Mouse (Mus musculus): ENCODE data around the gene Cdc42ep2.

Cdc42ep2 gene

DNA sequence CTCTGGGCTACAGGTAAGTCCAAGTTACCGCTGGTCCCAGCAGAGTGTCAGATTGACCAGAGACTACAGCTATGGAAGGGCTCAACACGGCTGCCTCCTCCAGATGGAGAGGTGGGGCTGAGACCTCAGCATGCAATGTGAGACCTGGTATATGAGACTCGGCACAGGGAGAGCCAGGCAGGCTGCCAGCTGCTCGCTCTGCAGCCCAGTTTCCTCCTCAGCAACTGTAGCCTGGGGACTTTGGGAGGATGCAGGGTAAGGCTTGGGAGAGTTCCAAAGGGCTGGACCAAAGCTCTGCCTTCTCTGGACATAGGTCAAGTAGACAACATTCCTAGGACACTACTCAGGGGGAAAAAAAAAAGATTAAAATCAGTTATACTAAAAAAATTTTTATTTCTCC lies 15.6 kb upstream of the Cdc42ep2 start:
- DNase-seq: no peak

- no peak for DNase-seq
Observed at GRCm38 (mm10) chr19:5939715-5940114, 15.1 kb upstream of the Cdc42ep2 start.

DNA sequence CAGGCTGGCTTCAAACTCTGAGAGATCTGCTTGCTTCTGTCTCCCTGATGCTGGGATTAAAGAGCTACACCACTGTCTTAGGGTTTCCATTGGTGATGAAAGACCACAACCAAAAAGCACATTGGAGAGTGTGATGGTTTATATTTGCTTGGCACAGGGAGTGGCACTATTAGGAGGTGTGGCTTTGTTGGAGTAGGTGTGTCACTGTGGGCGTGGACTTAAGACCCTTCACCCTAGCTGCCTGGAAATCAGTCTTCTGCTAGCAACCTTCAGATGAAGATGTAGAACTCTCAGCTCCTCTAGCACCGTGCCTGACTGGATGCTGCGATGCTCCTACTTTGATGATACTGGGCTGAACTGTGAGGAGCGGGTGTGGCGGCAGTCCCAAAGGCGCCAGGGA lies 13.9 kb upstream of the Cdc42ep2 start:
- DNase-seq: no peak

- no peak for DNase-seq
Observed at GRCm38 (mm10) chr19:5937836-5938406, 13.3 kb upstream of the Cdc42ep2 start.

DNA sequence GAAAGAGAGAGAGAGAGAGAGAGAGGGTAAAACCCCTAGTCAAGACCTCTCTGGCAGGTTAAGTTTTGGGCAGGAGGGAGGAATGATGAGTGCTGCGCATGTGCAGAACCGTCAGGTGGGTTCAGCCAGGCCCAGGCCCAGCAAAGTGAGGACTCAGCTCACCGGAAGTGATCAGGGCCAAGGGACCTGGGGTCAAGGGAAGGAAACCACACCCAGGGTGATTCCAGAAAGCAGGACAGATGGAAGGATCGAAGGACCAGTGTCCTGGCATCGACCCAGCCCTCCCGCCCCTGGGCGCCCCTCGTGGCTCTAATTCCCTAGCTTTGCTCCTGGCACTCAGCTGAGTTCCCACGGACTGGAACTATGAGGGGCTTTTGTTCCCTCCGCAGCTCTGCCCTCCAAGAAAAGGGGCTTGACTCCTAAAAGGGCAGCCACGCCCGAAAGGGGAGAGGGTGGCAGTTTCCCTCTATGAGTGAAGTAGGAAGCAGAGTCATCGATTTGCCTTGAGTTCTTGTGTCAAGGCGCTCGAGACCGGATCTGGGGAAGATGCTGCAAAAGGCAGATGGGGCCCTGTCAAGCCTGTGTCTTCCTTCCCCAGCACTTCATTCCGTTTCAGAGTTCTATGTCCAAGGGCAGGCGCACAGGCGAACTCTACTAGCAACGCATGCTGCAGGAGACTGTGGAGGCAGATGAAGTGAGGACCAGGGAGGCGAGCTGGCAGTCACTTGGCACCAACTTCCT lies 12.6 kb upstream of the Cdc42ep2 start:
- no peak for DNase-seq

DNA sequence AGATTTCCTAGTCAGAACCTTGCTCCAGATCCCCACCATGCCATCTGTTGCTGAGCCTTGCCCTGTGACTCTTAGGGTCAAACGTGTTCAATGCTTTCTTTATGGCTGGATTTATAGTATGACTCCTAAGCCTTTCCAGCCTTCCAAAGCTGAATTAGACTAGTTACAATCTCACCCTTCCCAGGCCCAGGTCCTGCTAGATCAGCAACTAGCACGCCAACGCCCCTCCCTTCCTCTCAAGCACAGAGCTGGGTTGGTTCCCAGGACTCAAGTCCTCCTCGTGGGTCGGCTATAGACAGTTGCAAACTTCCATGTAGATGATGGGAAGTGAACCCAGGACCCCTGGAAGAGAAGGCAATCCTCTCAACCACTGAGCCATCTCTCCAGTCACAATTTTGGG lies 11.1 kb upstream of the Cdc42ep2 start:
- DNase-seq: no peak

DNA sequence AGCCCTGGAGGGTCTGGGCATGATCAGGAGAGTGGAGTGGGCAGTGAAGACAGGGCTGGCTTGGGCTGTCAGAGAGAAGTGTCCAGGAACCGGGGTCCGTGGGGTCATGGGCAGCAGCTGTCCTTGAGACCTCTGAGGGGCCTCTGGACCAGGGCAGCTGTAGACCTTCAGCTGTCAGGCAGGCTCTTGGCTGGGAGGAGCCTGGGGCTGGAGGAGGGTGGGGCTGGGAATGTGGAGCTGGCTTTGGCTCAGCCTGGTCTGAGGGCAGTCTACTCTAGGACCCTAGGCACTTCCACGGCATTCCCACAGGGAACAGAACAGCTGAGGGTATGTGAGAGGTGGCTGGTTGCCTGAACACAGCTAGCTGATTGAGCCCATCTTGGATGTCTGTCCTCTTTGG lies 10.7 kb upstream of the Cdc42ep2 start:
- DNase-seq: no peak

- no peak for DNase-seq
Observed at GRCm38 (mm10) chr19:5929634-5930596, 5.3 kb upstream of the Cdc42ep2 start.

DNA sequence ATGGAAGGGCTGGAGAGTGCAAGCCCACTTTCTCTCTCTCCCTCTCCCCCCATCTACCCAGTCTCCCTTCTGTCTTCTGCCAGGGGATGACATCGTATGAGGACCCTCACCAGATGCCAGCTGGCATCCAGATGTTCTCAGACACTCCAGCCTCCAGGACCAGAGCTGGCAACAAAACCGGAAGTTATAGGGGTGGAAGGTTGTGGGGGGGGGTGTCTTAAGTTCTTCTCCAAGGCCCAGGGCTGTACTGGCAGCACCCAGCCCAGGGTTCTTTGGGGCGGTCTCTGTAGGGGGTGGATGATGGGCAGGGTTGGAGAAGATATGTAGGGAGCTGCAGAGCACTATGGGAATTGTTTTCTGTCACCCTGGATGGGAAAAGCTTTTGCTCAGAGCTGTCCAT lies 3.9 kb upstream of the Cdc42ep2 start:
- DNase-seq: no peak

DNA sequence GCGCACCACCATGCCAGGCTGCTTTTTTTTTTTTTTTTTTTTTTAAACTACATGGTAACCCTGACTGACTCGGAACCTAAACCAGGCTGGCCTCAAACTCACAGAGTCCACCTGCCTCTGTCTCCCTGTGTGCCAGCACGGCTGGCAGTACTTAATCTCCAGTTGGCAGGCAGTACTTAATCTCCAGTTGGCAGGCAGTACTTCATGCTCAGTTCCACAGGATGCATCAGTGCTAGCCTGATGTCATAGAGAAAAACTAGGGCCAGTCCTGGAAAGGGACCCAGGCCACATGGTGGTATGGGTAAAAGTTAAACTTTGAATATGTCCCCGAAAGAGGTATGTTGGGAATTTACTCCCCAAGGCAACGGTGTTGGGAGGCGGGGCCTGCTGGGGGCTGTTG lies 3.5 kb upstream of the Cdc42ep2 start:
- DNase-seq: no peak

DNA sequence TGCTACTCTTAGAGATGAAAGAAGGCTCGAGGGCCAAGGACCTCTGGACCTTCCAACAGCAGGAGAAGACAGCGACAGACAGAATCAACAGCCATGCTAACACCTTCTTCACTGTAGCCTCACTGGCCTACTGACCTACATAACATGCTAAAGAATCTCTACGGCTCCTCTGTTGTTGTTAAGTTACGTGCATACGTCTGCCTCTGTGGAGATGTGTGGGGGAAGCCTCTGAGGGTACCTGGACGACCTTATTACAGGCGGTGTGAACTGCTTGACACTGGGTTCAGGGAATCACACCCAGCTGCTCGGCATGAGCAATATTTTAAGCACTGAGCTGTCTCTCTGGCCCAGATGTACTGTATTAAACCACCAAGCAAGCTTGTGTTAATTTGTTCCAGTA lies 2.9 kb upstream of the Cdc42ep2 start:
- DNase-seq: no peak

DNA sequence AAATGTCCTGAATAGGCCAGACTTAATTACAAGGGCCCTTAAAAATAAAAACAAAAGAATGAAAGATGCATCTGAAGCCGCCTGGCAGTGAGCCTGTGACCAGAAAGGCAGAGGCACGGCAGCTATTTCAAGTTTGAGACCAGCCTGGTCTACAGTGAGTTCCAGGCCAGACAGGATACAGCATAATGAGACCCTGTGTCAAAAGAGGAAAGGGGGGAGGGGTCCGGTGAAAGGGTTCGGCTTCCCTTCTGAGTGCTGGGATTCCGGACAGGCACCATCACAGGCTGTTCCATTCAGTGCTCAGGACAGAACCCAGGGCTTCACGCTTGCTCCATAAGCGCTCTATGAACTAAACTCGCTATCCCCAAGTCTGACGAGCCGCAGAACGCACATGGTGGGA lies 2.4 kb upstream of the Cdc42ep2 start:
- DNase-seq: no peak

GRCm38 (mm10) chr19:5925311-5925855 lies 767 bp upstream of the Cdc42ep2 start:
- no peak for DNase-seq

DNA sequence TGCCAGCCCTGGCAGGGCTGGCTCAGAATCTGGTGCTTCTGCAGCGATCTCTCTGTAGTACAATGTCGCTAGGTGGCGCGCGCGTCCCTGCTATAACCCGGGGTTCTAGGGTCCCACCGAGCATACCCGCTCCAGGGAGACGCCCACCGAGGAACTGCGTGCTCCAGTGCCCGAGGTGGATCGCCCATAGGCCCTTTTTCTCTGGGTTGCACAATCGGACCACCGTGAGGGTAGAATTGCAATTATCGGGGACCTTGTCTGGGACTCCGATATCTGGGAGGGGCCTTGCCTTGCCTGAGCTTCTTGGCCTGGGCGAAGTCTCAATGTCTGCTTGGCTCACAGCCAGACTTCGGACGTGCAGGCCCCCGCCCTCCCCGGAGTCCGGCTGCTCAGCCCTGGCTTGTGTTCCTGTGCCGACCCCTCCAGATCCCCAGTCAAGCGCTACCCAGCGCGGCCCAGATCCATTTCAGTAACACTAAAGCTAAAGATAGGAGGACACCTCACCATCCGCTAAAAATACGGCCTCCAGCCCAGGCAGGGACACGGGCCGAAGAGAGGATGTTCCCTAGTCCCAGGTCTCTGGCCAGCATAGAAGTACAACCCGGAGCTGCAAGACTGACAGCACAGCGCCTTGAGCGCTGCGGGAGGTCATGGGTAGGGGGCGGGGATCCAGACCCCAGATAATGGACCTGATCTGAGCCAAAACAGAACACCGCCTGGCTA lies 465 bp downstream of the Cdc42ep2 start:
- peak; percentile 70 to 92 for DNase-seq

DNA sequence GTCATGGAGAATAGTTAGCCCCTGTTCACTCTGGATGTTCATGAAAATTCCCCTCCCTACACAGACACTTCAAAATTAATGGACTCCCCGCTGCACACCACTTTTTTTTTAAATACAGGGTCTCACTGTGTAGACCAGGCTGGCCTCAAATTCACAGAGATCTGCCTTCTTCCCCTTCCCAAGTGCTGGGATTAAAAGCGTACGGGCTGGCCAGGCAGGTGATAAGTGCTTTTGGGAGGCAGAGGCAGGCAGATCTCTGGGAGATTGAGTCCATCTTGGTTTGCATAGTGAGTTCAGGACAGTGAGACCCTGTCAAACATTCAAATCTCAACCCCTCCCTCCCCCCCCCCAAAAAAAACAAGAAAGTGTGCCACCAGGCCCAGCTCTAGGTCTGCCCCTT lies 1.7 kb downstream of the Cdc42ep2 start:
- no peak for DNase-seq

DNA sequence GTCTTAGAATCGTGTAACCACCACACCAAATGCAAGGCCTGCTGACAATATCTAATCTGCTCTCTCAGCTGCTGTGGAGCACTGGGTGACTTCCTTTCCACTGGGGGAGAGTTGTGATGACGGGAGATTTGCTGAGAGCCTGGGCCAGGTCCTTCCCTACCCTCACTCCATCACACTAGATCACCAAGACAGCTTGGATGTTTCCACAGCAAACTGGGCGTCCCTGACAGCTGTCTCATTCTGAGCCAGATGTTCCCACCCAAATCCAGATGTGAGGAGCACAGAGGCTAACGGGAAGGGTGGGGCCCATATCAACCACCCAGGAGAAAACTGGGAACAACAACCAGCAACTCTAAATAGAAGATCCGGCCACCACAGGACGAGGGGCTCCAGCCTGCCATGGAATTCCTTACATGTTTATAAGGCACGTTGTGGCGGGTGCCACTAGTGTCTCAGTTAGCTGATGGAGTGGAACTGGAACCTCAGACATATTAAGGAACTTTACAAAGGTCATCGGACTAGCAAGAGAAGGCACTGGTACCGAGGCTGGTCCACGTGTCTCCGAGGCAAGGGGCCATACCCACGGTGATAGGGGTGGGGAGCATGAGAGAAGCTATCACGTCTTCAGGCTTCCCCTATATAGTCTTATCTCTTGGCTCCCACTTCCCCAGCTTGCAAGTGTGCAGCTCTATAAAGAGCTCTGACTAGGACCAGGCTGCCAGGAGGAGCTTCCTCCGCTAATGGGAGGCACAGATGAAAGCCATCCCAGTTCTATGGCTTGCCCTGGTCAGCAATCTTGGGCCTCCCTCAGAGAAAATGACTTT lies 2.3 kb downstream of the Cdc42ep2 start:
- no peak for DNase-seq

GRCm38 (mm10) chr19:5921715-5922114 lies 2.9 kb downstream of the Cdc42ep2 start:
- no peak for DNase-seq

DNA sequence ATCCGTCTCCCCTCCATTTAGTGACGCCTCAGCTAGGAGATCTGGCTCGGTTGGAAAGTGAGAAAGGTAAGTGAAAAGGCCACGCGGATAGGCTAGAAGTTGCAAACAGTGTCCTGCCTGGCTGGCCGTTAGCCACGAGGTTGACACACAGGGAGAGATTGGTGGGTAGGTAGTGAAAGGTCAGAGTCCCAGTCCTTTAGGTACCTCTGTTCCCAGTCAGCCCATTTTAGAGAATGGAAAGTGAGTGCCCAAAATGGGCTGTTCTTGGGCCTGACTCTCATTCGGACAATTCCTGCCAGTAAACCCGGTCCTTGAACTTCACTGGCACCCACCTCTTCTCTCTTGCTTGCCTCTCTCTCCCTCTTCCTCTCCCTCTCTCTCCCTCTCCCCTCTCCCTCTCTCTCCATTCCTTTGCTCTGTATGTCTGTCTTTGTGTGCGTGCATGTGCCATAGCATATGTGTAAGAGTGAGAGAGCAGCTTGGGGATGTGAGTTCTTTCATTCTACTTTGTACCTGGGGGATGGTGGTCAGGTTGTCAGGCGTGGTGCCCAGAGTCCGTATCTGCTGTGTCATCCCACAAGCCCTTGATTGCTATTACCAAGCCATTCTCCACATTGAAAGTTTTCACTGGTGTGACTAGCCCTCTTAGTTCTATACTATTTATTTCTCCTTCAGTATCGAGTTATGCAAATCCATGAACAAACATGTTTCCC lies 11.5 kb downstream of the Cdc42ep2 start, which contains the start of gene Dpf2:
Gene Dpf2 (minus strand): TSS at position 4 of the 713 bp plus-strand sequence.
- DNase-seq: no peak

DNA sequence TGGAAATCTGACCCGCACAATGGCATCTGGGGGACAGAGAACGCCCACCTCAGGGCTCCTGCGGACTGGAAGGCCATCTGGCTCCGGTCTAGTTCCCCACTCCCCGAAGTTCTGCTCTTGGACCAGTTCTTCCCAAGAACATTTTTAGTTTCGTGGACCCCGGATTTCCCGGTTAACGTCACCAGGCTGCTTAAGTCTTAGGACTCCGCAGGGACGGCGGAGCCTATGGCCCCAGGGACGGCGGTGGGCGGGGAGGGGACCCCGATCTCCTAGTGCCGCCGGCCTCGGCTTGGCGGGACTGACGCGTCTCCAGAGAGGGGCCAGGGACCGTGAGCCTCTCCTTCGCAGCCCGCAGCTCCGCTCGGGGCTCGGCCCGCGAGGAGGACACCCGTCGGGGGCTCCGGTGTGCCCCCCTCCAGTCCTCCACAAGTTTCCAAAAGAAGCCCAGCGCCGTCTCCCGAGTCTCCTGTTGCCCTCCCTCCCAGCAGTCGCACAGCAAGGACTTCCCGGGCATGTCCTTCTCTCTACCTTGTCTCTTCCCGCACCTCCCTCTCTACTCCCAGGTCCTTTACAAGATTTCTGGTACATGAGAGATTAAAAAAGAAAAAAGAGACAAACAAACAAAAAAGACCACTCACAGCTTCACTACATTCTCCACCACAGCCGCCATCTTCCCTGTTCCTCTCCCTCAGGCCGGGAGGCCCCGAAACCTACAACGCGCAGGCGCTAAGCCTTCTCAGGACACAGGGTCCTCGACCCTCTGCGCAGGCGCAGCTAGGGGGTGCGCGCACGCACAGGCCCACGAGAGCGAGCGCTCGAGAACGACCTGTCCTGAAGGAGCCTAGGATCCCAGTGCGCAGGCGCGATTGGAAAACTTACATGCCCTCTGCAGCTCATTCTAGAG lies 12.3 kb downstream of the Cdc42ep2 start:
- peak; percentile 97 to 98 for DNase-seq
